Mouse (Mus musculus) left cerebral cortex, adult 18-20 months (tissue): ENCODE measurements around the gene Birc6. TPM values are rescaled to one million over a fixed set of nuclear protein-coding genes. Genes with fewer than 3 reads are reported as not detected.

Experiments
- DNase-seq, 2 experiments: peaks; one replicate each; pipeline ENCODE4 v3.0.0; 2021 to 2022; ENCODE audit warnings: low spot score in 2 of 2, mixed read lengths in 1 of 2
- long read RNA-seq, 2 experiments: library from polyadenylated mRNA; stranded (forward); transcript quantifications; one replicate each; pipeline ENCODE4 v2.0.0; 2021
- total RNA-seq, 2 experiments: library from RNA; stranded (reverse); gene quantifications; 2 replicates each; pipeline ENCODE4 v1.2.3; 2021

The Birc6 gene
- total RNA-seq: 100 to 1,000 TPM; 117 to 130 TPM
- long read RNA-seq, experiment 1, partial matches to known transcripts: 2 of 3 reads
- long read RNA-seq, experiment 1, other reads (novel, unspliced or antisense): 1 of 3 reads
- long read RNA-seq, experiment 2, partial matches to known transcripts: 0 of 4 reads
- long read RNA-seq, experiment 2, other reads (novel, unspliced or antisense): 4 of 4 reads

GRCm38 (mm10) chr17:74527729-74528607 is at the start of gene Birc6:
Gene Birc6 (plus strand): TSS chr17:74528295.
- peak; percentile 100 for DNase-seq

DNA sequence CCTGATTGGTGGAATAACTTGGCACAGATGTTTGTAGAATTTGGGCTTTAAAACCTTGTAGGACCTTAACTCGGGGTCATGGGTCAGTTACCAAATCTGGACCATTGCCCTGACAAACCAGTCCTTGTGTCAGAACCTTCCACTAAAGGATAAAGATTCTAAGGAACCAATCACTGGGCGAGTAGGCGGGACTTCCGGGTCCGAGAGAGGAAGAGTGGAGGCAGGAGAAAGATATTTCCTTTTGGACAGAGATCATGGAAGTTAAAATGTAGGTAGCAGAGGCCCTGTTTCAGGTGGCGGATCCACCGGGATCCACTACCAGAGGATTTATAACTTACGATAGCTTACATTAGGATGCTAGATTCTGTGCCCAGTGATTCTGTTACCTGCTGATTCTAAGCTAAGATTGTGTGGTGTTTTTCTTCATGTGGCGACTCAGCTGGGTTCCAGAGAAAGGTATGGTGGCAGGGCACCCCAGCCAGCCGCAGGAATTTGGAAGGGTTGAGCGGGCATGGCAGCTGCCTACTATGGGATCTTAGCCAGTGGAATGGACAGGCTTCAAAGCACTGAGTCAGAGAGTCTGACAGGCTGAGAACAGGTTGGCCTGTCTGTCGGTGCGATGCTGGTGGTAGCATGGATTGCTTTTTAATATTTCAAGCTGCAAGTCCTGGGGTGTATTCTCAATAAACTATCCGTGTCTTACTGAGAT is 47.6 kb upstream of the Birc6 start:
- no peak for DNase-seq

DNA sequence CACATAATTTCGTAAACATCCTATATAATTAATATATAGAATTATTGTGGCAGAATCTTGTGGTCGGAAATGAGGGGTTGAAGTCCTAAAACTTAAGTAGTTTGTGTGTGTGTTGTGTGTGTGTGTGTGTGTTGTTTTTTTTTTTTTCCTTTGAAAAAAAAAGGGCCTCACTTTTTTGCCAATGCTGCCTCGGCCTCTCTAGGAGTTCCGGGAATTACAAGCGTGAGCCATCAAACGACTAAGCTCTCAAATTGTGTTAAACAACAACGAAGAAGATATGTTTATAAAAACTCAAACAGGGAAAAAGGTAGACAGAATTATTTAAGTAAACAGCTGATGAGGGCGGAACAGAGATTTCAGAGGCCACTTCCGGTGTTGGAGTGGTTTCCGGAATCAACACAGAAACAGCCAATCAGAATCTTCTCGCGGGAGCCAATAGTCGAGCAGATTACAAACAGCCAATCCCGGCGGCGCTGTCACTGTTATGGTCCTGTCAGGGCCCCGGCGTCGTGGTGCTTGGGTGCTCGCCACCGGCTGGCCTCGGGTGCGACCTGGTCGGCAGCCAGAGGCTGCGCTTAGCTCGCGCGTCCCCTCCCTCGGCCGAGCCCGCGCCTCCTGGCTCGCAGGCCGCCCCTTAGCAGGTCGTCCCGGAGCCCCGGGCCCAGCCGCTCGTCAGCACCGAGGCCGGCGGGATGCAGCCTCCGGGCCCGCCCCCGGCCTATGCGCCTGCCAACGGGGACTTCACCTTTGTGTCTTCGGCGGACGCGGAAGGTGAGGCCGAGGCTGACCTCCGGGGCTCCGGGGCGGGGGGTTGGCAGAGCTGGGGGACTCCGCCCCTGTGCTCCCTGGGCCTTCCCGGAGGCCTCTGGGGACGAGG is 38.8 kb upstream of the Birc6 start, which contains the start of gene Yipf4:
Yipf4 (plus strand) TSS at position 470 of the 877 bp plus-strand sequence.
- peak; percentile 97 to 98 for DNase-seq

- no peak for DNase-seq
Measured at GRCm38 (mm10) chr17:74489901-74490220, 38.2 kb upstream of the Birc6 start.

GRCm38 (mm10) chr17:74491565-74491964 is 36.5 kb upstream of the Birc6 start:
- DNase-seq: no peak

DNA sequence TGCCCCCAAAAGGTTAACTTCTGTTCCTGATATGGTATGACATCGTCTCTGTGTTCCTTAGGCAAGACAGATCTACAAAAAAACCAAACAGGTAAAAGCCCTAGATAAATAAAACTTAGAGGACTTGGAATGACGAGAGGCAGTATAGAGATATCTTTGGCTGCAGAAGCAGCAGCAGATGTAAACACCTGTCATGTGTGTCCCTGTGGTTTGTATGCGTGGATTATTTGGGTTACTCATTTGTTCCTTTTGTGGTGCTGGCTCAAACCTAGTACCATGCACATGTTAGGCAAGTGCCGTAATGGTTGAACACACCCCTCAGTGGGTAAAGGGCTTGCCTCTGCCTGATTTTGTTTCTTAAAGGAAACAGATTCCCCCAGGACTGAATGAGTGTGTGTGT is 27.9 kb upstream of the Birc6 start:
- DNase-seq: no peak

GRCm38 (mm10) chr17:74501085-74501484 is 27.0 kb upstream of the Birc6 start:
- DNase-seq: no peak

DNA sequence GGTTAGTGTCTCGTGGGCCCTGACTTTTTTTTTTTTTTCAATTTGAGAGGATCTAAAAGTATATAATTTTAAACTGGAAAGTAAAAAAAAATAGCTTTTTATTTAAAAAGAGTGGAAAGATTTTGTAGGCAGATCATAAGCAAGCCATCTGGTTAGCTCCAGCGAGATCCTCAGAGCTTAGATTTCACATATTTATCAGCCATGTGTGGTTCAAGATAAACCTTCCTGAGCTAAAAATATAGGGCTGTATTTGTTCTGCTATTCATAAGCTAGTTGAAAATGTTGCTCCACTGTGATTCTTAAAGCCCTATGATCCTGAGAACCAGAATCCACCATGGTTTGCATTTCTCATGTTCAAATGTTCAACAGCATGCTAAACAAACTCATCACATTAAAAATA is 20.2 kb upstream of the Birc6 start:
- no peak for DNase-seq

DNA sequence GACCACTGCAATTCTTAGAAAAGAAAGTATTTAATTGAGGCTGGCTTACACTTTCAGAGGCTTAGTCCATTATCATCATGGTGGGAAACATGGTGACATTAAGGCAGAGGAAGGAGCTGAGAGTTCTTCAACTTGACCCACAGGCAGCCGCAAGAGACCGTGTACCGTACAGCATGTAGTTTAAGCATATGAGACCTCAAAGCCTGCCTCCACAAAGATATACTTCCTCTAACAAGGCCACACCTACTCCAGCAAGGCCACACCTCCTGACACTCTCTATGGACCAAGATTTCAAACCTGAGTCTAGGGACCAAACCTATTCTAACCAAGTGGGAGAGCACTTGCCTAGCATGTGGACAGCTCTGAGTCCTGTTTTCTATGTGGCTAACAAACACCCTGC is 19.5 kb upstream of the Birc6 start:
- DNase-seq: no peak

DNA sequence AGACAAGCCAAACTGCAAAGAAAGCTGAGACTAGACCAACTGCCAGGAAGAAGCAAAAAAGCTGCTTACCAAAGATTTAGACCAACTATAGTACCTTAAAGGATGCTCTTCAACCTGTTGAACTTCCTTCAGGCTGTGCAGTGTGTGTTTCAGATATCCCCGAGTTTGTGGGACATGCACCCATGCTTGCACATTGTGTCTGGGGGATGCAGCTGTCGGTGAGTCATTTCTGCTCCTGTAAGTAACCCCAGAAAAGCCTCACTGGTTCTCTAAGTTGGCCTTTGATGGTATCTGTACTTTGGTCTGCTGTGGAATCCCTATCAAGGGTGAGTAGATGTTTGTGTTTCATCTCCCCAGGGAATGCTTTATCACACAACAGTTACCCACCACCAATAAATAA is 15.8 kb upstream of the Birc6 start:
- DNase-seq: no peak

- DNase-seq: no peak
Measured at GRCm38 (mm10) chr17:74522797-74523723, 5.0 kb upstream of the Birc6 start.

DNA sequence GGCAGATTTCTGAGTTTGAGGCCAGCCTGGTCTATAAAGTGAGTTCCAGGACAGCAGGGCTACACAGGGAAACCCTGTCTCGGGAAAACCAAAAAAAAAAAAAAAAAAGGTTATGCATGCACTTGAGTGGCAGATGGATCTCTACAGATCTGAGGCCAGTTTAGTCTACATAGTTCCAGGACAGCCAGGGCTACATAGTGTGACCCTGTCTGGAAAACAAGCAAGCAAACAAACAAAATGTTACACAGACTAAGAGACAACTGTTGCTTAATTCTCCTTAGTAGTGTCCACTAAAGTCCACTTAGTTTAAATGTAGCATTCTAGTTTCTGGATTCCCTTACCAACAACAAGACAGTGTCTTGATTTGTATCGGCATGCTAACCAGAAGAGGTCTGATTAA is 2.0 kb upstream of the Birc6 start:
- no peak for DNase-seq

GRCm38 (mm10) chr17:74526806-74527653 is 1.1 kb upstream of the Birc6 start:
- no peak for DNase-seq

GRCm38 (mm10) chr17:74528648-74529532 is 795 bp downstream of the Birc6 start:
- DNase-seq: peak in 1 of 2 experiments; percentile 25

DNA sequence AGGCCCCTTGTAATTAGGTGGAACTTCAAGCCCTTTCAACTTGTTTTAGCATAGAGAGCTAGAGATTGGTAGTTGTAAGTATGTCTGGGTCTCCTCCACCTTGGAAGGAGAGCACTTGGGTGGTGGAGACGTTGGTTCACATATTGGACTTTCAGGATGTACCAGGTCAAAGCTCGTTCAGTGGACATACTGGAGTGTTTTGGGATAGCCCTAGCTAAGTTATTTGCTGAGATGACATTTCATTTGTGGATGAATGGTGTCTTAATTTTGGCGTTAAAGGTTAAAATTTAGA is 1.4 kb downstream of the Birc6 start:
- no peak for DNase-seq

GRCm38 (mm10) chr17:74534971-74535370 is 6.9 kb downstream of the Birc6 start:
- DNase-seq: no peak

GRCm38 (mm10) chr17:74537526-74537925 is 9.4 kb downstream of the Birc6 start:
- no peak for DNase-seq

DNA sequence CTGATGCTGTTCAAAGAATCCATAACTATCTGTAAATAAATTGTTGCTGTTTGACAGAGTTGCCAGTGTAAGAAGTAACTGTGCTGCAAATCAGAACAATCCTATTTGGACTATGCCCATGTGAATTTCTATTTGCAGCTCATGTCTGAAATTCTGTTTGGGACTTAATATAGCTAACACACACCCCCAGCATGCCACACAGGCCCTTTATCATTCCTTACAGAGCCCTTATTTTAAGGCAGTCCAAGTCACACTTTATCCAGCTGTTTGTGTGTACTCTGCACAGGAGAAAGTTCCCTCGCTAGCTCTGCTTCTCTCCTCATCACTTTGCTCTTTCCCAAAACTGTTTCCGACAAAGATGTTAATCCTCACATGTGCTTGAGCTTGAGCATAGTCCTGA is 15.5 kb downstream of the Birc6 start:
- DNase-seq: no peak
